Mouse (Mus musculus): ENCODE results near the gene Imp3.

Imp3 gene

GRCm38 (mm10) chr9:56961591-56961990 lies 24.3 kb downstream of the Imp3 start:
- no peak for DNase-seq (ENCODE audit: low spot score in 2 of 2)

GRCm38 (mm10) chr9:56970158-56970557 lies 32.9 kb downstream of the Imp3 start:
- DNase-seq (ENCODE audit: low spot score in 2 of 2) = no peak

GRCm38 (mm10) chr9:56973960-56974524 lies 36.8 kb downstream of the Imp3 start:
- no peak for DNase-seq (ENCODE audit: low spot score in 2 of 2)

- DNase-seq (ENCODE audit: low spot score in 2 of 2) = no peak
Observed at GRCm38 (mm10) chr9:56975199-56975598, 37.9 kb downstream of the Imp3 start.

GRCm38 (mm10) chr9:56980186-56980585 lies 42.9 kb downstream of the Imp3 start:
- DNase-seq (ENCODE audit: low spot score in 2 of 2) = no peak

- no peak for DNase-seq (ENCODE audit: low spot score in 2 of 2)
Observed at GRCm38 (mm10) chr9:56981502-56981901, 44.2 kb downstream of the Imp3 start.

All from heart, adult 9 months (tissue).